Comparison of ENCODE assay signal across 8 mouse cellular contexts in genomic region chr6:3498162-3498848, GRCm38 (mm10). TPM values are rescaled to one million over a fixed set of nuclear protein-coding genes. Genes with fewer than 3 reads are reported as not detected.
A peak's percentile ranks its signal among the peaks of the same experiment; 100 is the strongest.
DNase-seq lines count a peak whose midpoint lies in the region; ATAC-seq lines count a peak whose summit lies in the region.

Gene Hepacam2, minus strand, starts transcription at chr6:3498298.
Gene Vps50, plus strand, starts transcription at chr6:3498382.

- under 1% methylated on average over 28 of the region's 28 CpGs for WGBS in lung, embryonic 16.5 days

- no peak within 1 kb of the TSS for H3K27ac ChIP-seq in lung, embryonic 16.5 days (ENCODE audit: low read length)

- peak within 1 kb of the TSS; percentile 70 for H3K9ac ChIP-seq in lung, embryonic 16.5 days (ENCODE audit: low read length)

- H3K27me3 ChIP-seq in lung, embryonic 16.5 days (ENCODE audit: control insufficient read depth, insufficient read depth, low read depth, low read length): peaks cover 2% of the 10 kb centered on the region; the same call in 1 of the 2 replicates

- peak; percentile 80 for DNase-seq in MEL-GATA-1-ER (ENCODE audit: extremely low read depth, low read depth)
- DNase-seq in cerebellum, adult 8-10 months: peak; percentile 87
- DNase-seq in forelimb bud, embryonic 11.5 days (ENCODE audit: low read depth, low spot score): peak; percentile 92
- DNase-seq in layer of hippocampus, adult 9-10 months (ENCODE audit: low spot score): peak; percentile 77
- peak; percentile 58 for DNase-seq in ovary, postnatal 10 days (ENCODE audit: low spot score)
- DNase-seq in thymus, postnatal 10 days (ENCODE audit: low spot score in 2 of 2): peak; percentile 78 to 86

- peak within 1 kb of the TSS; percentile 72 for H3K4me3 ChIP-seq in lung, embryonic 16.5 days (ENCODE audit: low read length)

- H3K36me3 ChIP-seq in lung, embryonic 16.5 days (ENCODE audit: control insufficient read depth, insufficient read depth, low read length): no peaks in the 10 kb centered on the region

- no peaks in the 10 kb centered on the region for H3K9me3 ChIP-seq in lung, embryonic 16.5 days (ENCODE audit: control insufficient read depth, low read length)

- 0 out of 2 replicates have a peak, but pooled peaks cover 2% of the 10 kb centered on the region for H3K4me1 ChIP-seq in lung, embryonic 16.5 days (replicated peaks; ENCODE audit: control insufficient read depth, insufficient read depth, low read length)

- H3K4me2 ChIP-seq in lung, embryonic 16.5 days (ENCODE audit: low read depth, low read length): peak within 1 kb of the TSS; percentile 96

- ATAC-seq in hematopoietic stem cell, adult 5-6 weeks (replicated peaks in 1 of 2; ENCODE audit: insufficient read depth in 1 of 2, low FRiP score in 2 of 2, low TSS enrichment in 1 of 2, low read depth in 1 of 2, poor library complexity in 2 of 2, severe bottlenecking in 2 of 2): peak; percentile 100
- peak; percentile 99 for ATAC-seq in lung, embryonic 16.5 days (ENCODE audit: low read depth)

RNA-seq across cellular contexts. Expression of gene Hepacam2, which starts in this region (rescaled TPM):
- total RNA-seq in hematopoietic stem cell, adult 5-6 weeks (2017): not detected in 2 replicates
- 0.26 and 0.60 TPM in 2 replicates for polyA plus RNA-seq in lung, embryonic 16.5 days (2015; fragmentation: Nextera tagmentation; extraction: Ambion mirVana)

RNA-seq across cellular contexts. Expression of gene Vps50, which starts in this region (rescaled TPM):
- 35.6 and 48.2 TPM in 2 replicates for total RNA-seq in hematopoietic stem cell, adult 5-6 weeks (2017)
- 26.6 and 30.3 TPM in 2 replicates for polyA plus RNA-seq in lung, embryonic 16.5 days (2015; fragmentation: Nextera tagmentation; extraction: Ambion mirVana)
